ENCODE assay signal across 25 mouse cellular contexts in the genomic region with DNA sequence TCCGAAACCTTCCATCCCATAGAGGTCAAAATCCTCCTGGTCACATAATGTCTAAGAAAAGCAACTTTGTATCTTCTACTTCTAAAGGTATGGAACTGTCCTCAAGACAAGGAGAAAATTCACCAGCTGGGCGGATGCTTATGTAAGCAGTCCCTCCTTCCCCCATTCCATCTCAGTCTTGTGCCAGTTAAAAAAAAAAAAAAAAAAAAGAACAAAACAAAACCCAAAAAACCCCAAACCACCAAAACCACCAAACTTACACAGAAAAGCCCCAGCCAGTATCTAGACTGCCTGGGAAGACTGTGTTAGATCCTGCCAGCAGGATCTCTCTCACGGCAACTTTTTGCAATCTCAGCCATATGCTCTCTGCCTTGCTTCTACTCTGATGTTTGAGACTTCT.
"Had no signal": no experiment of that assay in that cellular context is flagged by ENCODE, and none has a peak within 500 bp of the region (broad histone marks: within the 10 kb centered on the region; RNA-seq: fewer than 3 reads in every experiment).

No protein-coding gene starts in this region.

- H3K9ac ChIP-seq: heart, embryonic 13.5 days; heart, embryonic 15.5 days; hindbrain, embryonic 13.5 days; hindbrain, embryonic 15.5 days; kidney, embryonic 15.5 days; limb, embryonic 13.5 days; limb, embryonic 15.5 days; liver, embryonic 12.5 days had no signal

- DNase-seq: gastrocnemius, postnatal 14 days; gastrocnemius, postnatal 36 days; heart, adult 11 months; heart, adult 2 months; heart, postnatal 14 days; heart, postnatal 36 days; kidney, adult 11 months; kidney, adult 9 months; kidney, postnatal 14 days; kidney, postnatal 36 days; layer of hippocampus, adult 9-11 months; layer of hippocampus, postnatal 36 days; left cerebral cortex, postnatal 4 days had no signal

- H3K36me3 ChIP-seq: heart, embryonic 13.5 days; heart, embryonic 15.5 days; hindbrain, embryonic 13.5 days; hindbrain, embryonic 15.5 days; kidney, embryonic 15.5 days; limb, embryonic 13.5 days; limb, embryonic 15.5 days; liver, embryonic 12.5 days had no signal

- H3K4me1 ChIP-seq: hindbrain, embryonic 13.5 days; hindbrain, embryonic 15.5 days; kidney, embryonic 15.5 days; limb, embryonic 13.5 days; limb, embryonic 15.5 days; liver, embryonic 12.5 days had no signal

- H3K4me3 ChIP-seq: heart, adult 2 months; heart, embryonic 13.5 days; heart, embryonic 15.5 days; hindbrain, embryonic 13.5 days; hindbrain, embryonic 15.5 days; kidney, embryonic 15.5 days; limb, embryonic 13.5 days; limb, embryonic 15.5 days; liver, embryonic 12.5 days had no signal

- H3K27ac ChIP-seq: heart, adult 2 months; heart, embryonic 13.5 days; heart, embryonic 15.5 days; hindbrain, embryonic 13.5 days; hindbrain, embryonic 15.5 days; hindbrain, postnatal 0 days; kidney, embryonic 15.5 days; kidney, postnatal 0 days; limb, embryonic 13.5 days; limb, embryonic 15.5 days; liver, embryonic 12.5 days had no signal

- H3K9me3 ChIP-seq: heart, embryonic 13.5 days; heart, embryonic 15.5 days; hindbrain, embryonic 13.5 days; hindbrain, embryonic 15.5 days; kidney, embryonic 15.5 days; limb, embryonic 13.5 days; limb, embryonic 15.5 days; liver, embryonic 12.5 days had no signal

- ATAC-seq: hindbrain, postnatal 0 days; intestine, embryonic 16.5 days; liver, embryonic 12.5 days had no signal

- H3K27me3 ChIP-seq: heart, embryonic 15.5 days; hindbrain, embryonic 13.5 days; hindbrain, embryonic 15.5 days; kidney, embryonic 15.5 days; limb, embryonic 13.5 days; limb, embryonic 15.5 days; liver, embryonic 12.5 days had no signal

- H3K4me2 ChIP-seq: heart, embryonic 11.5 days; heart, embryonic 13.5 days; heart, embryonic 15.5 days; hindbrain, embryonic 13.5 days; hindbrain, embryonic 15.5 days; kidney, embryonic 15.5 days; limb, embryonic 13.5 days; limb, embryonic 15.5 days; liver, embryonic 12.5 days had no signal
